Mouse (Mus musculus): ENCODE measurements around the gene Rrp1.

GRCm38 (mm10) chr10:78366851-78367312 is 46.0 kb downstream of the Rrp1 start:
- TF ChIP-seq CTCF (IDR thresholded peaks at IDR 0.05; ENCODE audit: control insufficient read depth, insufficient read depth, insufficient replicate concordance, low read depth, low read length), result no peak
- no peak for TF ChIP-seq POLR2A (IDR thresholded peaks at IDR 0.05; ENCODE audit: control insufficient read depth, low read depth, low read length)

Data from testis, adult 2 months (tissue).